Mouse (Mus musculus) limb, embryonic 13.5 days (tissue): ENCODE results near the gene Ripor3. TPM values are rescaled to one million over a fixed set of nuclear protein-coding genes. Genes with fewer than 3 reads are reported as not detected.
A peak's percentile ranks its signal among the peaks of the same experiment; 100 is the strongest.

Source experiments
- ATAC-seq: fragments of 200-750 bp; cut with Nextera tagmentation; 2 replicates; pipeline ENCODE4 v1.8.0; 2017; ENCODE audit warnings: low read depth, moderate number of reproducible peaks, moderate TSS enrichment; ENCODE audit not compliant: low FRiP score
- H3K27ac ChIP-seq: fragments of 300-500 bp; sonication (generic); 2 replicates; pipeline ENCODE4 v1.5.1; 2015; ENCODE audit warnings: inconsistent platforms, mild to moderate bottlenecking, moderate library complexity
- H3K27me3 ChIP-seq: fragments of 300-500 bp; sonication (generic); 2 replicates; pipeline ENCODE4 v1.6.1; 2015; ENCODE audit warnings: mild to moderate bottlenecking, inconsistent platforms
- H3K36me3 ChIP-seq: fragments of 300-500 bp; sonication (generic); 2 replicates; pipeline ENCODE4 v1.6.1; 2015; ENCODE audit warnings: inconsistent platforms, mild to moderate bottlenecking, moderate library complexity
- H3K4me1 ChIP-seq: fragments of 300-500 bp; sonication (generic); 2 replicates; pipeline ENCODE4 v1.6.1; 2015; ENCODE audit warnings: inconsistent platforms
- H3K4me2 ChIP-seq: fragments of 300-500 bp; sonication (generic); replicated peaks from 2 replicates; pipeline ENCODE4 v1.6.1; 2015; ENCODE audit warnings: inconsistent platforms, mild to moderate bottlenecking, moderate library complexity
- H3K4me3 ChIP-seq: fragments of 300-500 bp; sonication (generic); 2 replicates; pipeline ENCODE4 v1.5.1; 2015; ENCODE audit warnings: moderate library complexity, mild to moderate bottlenecking, inconsistent platforms
- H3K9ac ChIP-seq: fragments of 300-500 bp; sonication (generic); 2 replicates; pipeline ENCODE4 v1.6.1; 2015; ENCODE audit warnings: mild to moderate bottlenecking, inconsistent platforms
- H3K9me3 ChIP-seq: fragments of 300-500 bp; sonication (generic); 2 replicates; pipeline ENCODE4 v1.6.1; 2016; ENCODE audit warnings: inconsistent platforms
- WGBS: fragments of 180-500 bp; shearing (Covaris S2); methylation state at CpG from one replicate; pipeline ENCODE4 v1.1.7; 2015; 5-methylcytosine and 5-hydroxymethylcytosine counted together
- polyA plus RNA-seq: library from polyadenylated mRNA; unstranded; fragments of >200 nt; fragmentation: Nextera tagmentation; extraction: Ambion mirVana; gene quantifications from 2 replicates; pipeline ENCODE4 v1.2.1, GENCODE M21; 2015

Gene Ripor3
- polyA plus RNA-seq, 1 experiment from 2014 or later: 2.6 TPM

- H3K4me3 ChIP-seq: no peak overlapping the region
- no peak overlapping the region for H3K9ac ChIP-seq
- no peak overlapping the region for H3K4me2 ChIP-seq
- no peaks in the 10 kb centered on the region for H3K9me3 ChIP-seq
- peaks cover 56% of the 10 kb centered on the region for H3K4me1 ChIP-seq
- WGBS: 86% methylated on average over 13 of the region's 13 CpGs
- no peak overlapping the region; the same call in 1 of the 2 replicates for H3K27ac ChIP-seq
- no peak for ATAC-seq
- no peaks in the 10 kb centered on the region for H3K27me3 ChIP-seq
- H3K36me3 ChIP-seq: no peaks in the 10 kb centered on the region; the same call in 1 of the 2 replicates
Measured at GRCm38 (mm10) chr2:167948557-167948956, 61.9 kb downstream of the Ripor3 start.

- Histone ChIP-seq H3K9ac (no peak overlapping the region), H3K4me3 (no peak overlapping the region), H3K4me2 (no peak overlapping the region), H3K9me3 (no peaks in the 10 kb centered on the region), H3K27me3 (no peaks in the 10 kb centered on the region), H3K4me1 (peaks cover 61% of the 10 kb centered on the region), H3K27ac (no peak overlapping the region), H3K36me3 (no peaks in the 10 kb centered on the region)
- ATAC-seq: no peak
- WGBS: 72% methylated on average over 6 of the region's 6 CpGs
Measured at GRCm38 (mm10) chr2:167948047-167948446, 62.4 kb downstream of the Ripor3 start.

GRCm38 (mm10) chr2:167947251-167947650 is 63.2 kb downstream of the Ripor3 start:
- no peak for ATAC-seq
- no peak overlapping the region for H3K27ac ChIP-seq
- no peaks in the 10 kb centered on the region for H3K9me3 ChIP-seq
- 83% methylated on average over 3 of the region's 3 CpGs for WGBS
- no peak overlapping the region for H3K4me2 ChIP-seq
- H3K4me1 ChIP-seq: peaks cover 69% of the 10 kb centered on the region
- no peak overlapping the region for H3K9ac ChIP-seq
- H3K36me3 ChIP-seq: no peaks in the 10 kb centered on the region
- H3K27me3 ChIP-seq: no peaks in the 10 kb centered on the region
- H3K4me3 ChIP-seq: no peak overlapping the region

GRCm38 (mm10) chr2:167945451-167945850 is 65.0 kb downstream of the Ripor3 start:
- ATAC-seq: no peak
- 65% methylated on average over 5 of the region's 5 CpGs for WGBS
- no peaks in the 10 kb centered on the region for H3K36me3 ChIP-seq
- no peaks in the 10 kb centered on the region for H3K27me3 ChIP-seq
- H3K4me2 ChIP-seq: no peak overlapping the region
- no peak overlapping the region for H3K9ac ChIP-seq
- peaks cover 83% of the 10 kb centered on the region for H3K4me1 ChIP-seq
- no peak overlapping the region for H3K4me3 ChIP-seq
- H3K9me3 ChIP-seq: no peaks in the 10 kb centered on the region
- H3K27ac ChIP-seq: peak overlapping the region; percentile 49

GRCm38 (mm10) chr2:167944193-167944592 is 66.2 kb downstream of the Ripor3 start:
- Histone ChIP-seq H3K4me3 (no peak overlapping the region), H3K27ac (no peak overlapping the region; the same call in 1 of the 2 replicates), H3K9me3 (no peaks in the 10 kb centered on the region), H3K36me3 (no peaks in the 10 kb centered on the region), H3K9ac (no peak overlapping the region), H3K27me3 (no peaks in the 10 kb centered on the region), H3K4me1 (peaks cover 87% of the 10 kb centered on the region), H3K4me2 (no peak overlapping the region)
- ATAC-seq: no peak
- WGBS: 85% methylated on average over 3 of the region's 3 CpGs

GRCm38 (mm10) chr2:167942926-167943633 is 67.3 kb downstream of the Ripor3 start:
- no peaks in the 10 kb centered on the region for H3K36me3 ChIP-seq
- no peak for ATAC-seq
- H3K9ac ChIP-seq: peak overlapping the region; percentile 40; the same call in 1 of the 2 replicates
- no peaks in the 10 kb centered on the region for H3K9me3 ChIP-seq
- peak overlapping the region; percentile 40; the same call in 1 of the 2 replicates for H3K27ac ChIP-seq
- H3K4me3 ChIP-seq: no peak overlapping the region
- 75% methylated on average over 12 of the region's 12 CpGs for WGBS
- peaks cover 84% of the 10 kb centered on the region for H3K4me1 ChIP-seq
- H3K27me3 ChIP-seq: no peaks in the 10 kb centered on the region
- H3K4me2 ChIP-seq: no peak overlapping the region

- Histone ChIP-seq H3K36me3 (no peaks in the 10 kb centered on the region), H3K27me3 (no peaks in the 10 kb centered on the region), H3K4me3 (no peak overlapping the region), H3K9ac (peak overlapping the region; percentile 40; the same call in 1 of the 2 replicates), H3K9me3 (no peaks in the 10 kb centered on the region), H3K27ac (peak overlapping the region; percentile 40; the same call in 1 of the 2 replicates), H3K4me2 (no peak overlapping the region), H3K4me1 (peaks cover 78% of the 10 kb centered on the region)
- WGBS: 42% methylated on average over 8 of the region's 8 CpGs
- peak; percentile 25; the same call in 1 of the 2 replicates for ATAC-seq
Measured at GRCm38 (mm10) chr2:167942199-167942925, 68.1 kb downstream of the Ripor3 start.

- Histone ChIP-seq H3K9ac (no peak overlapping the region), H3K36me3 (no peaks in the 10 kb centered on the region), H3K27ac (peak overlapping the region; percentile 28; the same call in 1 of the 2 replicates), H3K4me2 (no peak overlapping the region), H3K27me3 (no peaks in the 10 kb centered on the region), H3K9me3 (no peaks in the 10 kb centered on the region), H3K4me1 (peaks cover 78% of the 10 kb centered on the region), H3K4me3 (no peak overlapping the region)
- 56% methylated on average over 6 of the region's 6 CpGs for WGBS
- no peak for ATAC-seq
Measured at GRCm38 (mm10) chr2:167941745-167942176, 68.7 kb downstream of the Ripor3 start.

GRCm38 (mm10) chr2:167941320-167941719 is 69.1 kb downstream of the Ripor3 start:
- H3K4me2 ChIP-seq: no peak overlapping the region
- no peak overlapping the region for H3K9ac ChIP-seq
- no peak for ATAC-seq
- no peak overlapping the region for H3K4me3 ChIP-seq
- H3K36me3 ChIP-seq: no peaks in the 10 kb centered on the region
- H3K9me3 ChIP-seq: no peaks in the 10 kb centered on the region
- no peak overlapping the region for H3K27ac ChIP-seq
- WGBS: 68% methylated on average over 4 of the region's 4 CpGs
- peaks cover 76% of the 10 kb centered on the region for H3K4me1 ChIP-seq
- H3K27me3 ChIP-seq: no peaks in the 10 kb centered on the region

- WGBS: 90% methylated on average over 11 of the region's 11 CpGs
- Histone ChIP-seq H3K4me3 (no peak overlapping the region), H3K27ac (no peak overlapping the region), H3K36me3 (no peaks in the 10 kb centered on the region), H3K9ac (no peak overlapping the region), H3K4me1 (peaks cover 74% of the 10 kb centered on the region), H3K27me3 (no peaks in the 10 kb centered on the region), H3K4me2 (no peak overlapping the region), H3K9me3 (no peaks in the 10 kb centered on the region)
- no peak for ATAC-seq
Measured at GRCm38 (mm10) chr2:167940636-167941035, 69.8 kb downstream of the Ripor3 start.

- ATAC-seq: peak; percentile 5; the same call in 1 of the 2 replicates
- WGBS: 48% methylated on average over 11 of the region's 11 CpGs
- H3K27ac ChIP-seq: no peak overlapping the region
- no peaks in the 10 kb centered on the region for H3K36me3 ChIP-seq
- no peak overlapping the region for H3K9ac ChIP-seq
- H3K27me3 ChIP-seq: no peaks in the 10 kb centered on the region
- no peak overlapping the region for H3K4me2 ChIP-seq
- H3K4me3 ChIP-seq: no peak overlapping the region
- H3K9me3 ChIP-seq: no peaks in the 10 kb centered on the region
- H3K4me1 ChIP-seq: peaks cover 65% of the 10 kb centered on the region
Measured at GRCm38 (mm10) chr2:167939632-167940399, 70.6 kb downstream of the Ripor3 start.

GRCm38 (mm10) chr2:167939204-167939603 is 71.2 kb downstream of the Ripor3 start:
- no peaks in the 10 kb centered on the region for H3K27me3 ChIP-seq
- H3K27ac ChIP-seq: no peak overlapping the region
- no peak overlapping the region for H3K9ac ChIP-seq
- 15% methylated on average over 4 of the region's 4 CpGs for WGBS
- H3K4me1 ChIP-seq: peaks cover 62% of the 10 kb centered on the region
- no peak for ATAC-seq
- no peaks in the 10 kb centered on the region for H3K36me3 ChIP-seq
- no peak overlapping the region for H3K4me3 ChIP-seq
- H3K4me2 ChIP-seq: no peak overlapping the region
- no peaks in the 10 kb centered on the region for H3K9me3 ChIP-seq
